Mouse (Mus musculus) fibroblast of lung, adult 2 months (primary cell): ENCODE results near the gene Pcsk5.

Source experiments
- DNase-seq: peaks from one replicate; pipeline ENCODE4 v3.0.0-alpha.2; 2011; ENCODE audit warnings: low read depth

Pcsk5 gene

DNA sequence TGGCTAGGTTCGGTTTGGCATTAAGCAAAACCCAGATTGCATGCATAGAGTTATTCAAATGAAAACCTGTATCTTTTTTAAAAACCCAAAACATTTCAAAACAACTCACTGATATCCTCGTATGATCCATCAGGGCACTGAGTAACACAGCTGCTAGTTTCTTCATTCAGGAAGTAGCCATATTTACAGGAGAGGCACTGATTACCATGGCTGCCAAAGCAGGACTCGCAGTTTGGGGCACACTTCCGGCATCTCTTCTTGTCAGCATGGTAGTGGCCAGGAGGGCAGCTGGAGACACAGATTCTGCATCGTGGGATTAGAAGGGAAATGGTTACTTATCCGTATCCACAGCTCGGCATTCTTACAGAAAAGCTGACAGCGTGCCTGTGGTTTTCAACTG, 265.1 kb downstream of the Pcsk5 start:
- DNase-seq, result no peak

DNA sequence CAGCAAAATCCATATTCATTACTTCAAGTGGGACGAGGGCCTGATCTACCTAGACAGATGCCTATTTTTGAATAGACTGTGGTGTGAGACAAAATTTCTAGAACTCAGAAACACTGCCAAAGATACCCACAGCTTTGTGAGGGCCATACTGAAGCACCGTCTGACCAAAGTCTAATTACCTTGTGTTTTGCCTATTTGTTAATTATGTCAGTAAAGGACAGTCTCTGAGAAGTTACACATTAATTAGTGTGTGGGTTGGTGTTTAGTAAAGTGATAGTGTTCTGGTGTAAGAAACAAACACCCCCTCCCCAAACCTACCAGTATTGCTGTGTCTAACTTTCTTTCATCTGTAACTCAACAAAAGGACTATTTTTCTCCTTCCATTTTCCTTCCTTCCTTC, 266.5 kb downstream of the Pcsk5 start:
- DNase-seq, result no peak

DNA sequence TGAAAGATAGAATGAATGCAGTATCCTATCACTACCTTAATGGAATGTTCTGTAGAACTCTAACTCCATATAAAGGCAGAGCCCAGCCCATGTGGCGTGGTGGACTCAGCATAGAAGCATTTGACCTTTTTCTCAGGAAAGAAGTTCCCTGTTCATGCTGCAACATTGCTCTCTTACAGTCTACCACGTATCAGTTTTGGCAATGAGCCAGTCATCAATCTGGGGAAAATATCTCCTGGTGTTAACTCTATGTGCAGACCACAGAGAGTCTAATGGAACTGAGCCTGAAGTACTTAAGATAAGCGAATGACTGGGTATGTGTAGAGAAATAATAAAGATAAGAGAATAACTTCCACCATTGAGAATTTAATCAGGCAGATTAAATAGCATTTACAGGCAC, 270.2 kb downstream of the Pcsk5 start:
- DNase-seq, result no peak

DNA sequence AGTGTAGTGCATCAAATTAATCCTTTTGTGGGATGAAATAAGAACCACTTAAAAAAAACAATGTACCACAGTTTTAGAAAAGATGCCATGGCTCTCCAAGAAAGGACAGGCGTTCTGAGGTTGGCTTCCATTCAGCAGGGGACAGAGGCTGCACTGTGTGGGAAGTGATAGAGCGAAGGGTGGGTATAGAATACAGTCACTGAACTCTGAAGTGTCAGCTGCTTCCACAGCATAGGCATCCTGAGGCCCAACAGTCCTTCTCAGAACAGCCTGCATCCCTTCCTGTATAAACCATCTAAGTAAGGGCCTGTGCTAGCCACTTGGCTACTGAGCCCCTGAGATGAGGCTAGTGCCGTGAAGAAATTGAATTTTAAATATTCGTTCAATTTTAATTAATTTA, 271.3 kb downstream of the Pcsk5 start:
- DNase-seq, result no peak

DNA sequence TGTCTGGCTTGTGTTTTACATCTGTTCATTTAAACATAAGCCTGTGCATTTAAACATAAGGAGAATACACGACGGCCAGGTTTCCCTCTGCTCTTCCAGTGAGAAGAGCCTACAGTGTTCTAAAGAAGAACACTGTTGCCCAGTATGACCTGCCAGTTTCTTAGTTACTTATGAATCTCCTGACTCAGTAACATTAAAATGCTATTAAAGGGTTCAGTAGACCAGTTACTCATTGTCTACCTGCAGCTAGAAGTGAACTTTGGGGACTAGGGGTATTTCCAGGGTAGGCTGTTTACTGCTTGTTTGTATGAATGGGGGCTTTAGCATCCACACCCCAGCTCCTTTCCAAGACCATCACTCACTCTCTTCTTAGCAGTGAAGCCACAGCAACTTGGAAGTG, 278.7 kb downstream of the Pcsk5 start:
- DNase-seq, result no peak

DNA sequence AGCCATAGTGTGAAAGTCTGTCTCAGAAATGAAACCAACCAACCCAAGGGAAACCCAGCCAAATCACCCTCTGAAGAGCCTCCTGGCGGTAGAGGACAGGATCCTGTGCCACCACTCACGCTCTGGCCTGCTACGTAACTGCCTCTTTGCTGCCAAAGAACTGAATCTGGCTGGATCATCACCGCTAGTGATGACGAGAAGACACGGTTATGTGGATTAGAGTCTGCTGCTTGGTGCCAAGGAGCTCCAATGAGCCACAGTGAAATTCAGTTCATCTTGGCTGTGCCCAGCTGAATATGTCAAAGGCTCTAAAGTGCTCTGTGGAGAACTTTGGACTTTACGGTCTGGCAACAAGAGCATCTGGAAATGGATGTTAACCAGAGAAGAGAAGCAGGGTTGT, 282.3 kb downstream of the Pcsk5 start:
- peak; percentile 9 for DNase-seq

DNA sequence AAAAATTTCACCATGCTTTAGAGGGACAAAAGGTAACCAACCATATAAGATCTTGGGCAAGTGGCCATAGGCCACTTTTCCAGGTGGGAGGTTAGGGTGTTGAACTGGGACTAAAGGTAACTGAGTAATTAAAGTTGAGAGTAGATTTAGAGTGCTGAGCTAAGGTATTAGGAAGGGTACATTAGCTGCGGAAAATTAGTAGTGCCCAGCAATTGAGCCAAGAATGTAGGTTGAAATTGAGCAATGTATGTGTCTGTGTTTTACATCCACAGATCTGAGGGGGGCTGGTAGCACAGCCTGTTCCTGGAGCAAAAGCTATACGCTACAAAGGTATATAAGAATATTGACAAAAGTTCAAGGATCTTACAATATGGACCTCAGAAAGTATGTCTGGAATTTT, 282.9 kb downstream of the Pcsk5 start:
- no peak for DNase-seq

DNA sequence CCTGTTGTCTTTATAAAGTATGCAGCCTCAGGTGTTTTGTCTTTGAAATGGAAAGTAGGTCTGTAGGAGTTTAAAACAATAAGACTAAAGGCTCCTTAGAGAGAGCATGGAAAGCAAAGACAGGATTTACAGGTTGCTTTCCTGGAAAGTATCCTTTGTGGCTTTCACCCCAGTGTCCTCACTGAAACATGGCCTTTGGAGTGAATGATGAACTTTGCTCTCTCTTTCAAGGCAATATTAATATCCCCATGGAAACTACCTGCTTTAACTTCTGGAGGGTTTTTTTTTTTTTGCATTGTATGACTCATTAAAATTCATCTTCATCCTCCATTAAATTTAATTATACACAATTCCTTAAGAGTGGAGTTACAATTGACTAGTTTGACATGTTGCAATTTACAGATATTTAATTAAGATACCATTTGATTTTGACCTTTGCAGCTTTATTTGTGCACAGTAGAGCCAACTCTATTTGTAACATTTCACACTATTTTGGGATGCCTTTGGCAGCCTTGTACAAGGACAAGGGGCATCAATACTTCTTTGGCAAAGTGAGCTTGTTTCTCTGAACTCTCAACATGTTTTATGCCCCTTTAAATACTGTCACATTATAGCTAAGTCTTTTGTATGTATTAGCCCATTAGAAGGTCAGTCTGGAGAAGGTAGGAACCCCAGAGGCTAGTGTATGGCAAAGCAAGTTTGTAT, 283.9 kb downstream of the Pcsk5 start:
- no peak for DNase-seq

DNA sequence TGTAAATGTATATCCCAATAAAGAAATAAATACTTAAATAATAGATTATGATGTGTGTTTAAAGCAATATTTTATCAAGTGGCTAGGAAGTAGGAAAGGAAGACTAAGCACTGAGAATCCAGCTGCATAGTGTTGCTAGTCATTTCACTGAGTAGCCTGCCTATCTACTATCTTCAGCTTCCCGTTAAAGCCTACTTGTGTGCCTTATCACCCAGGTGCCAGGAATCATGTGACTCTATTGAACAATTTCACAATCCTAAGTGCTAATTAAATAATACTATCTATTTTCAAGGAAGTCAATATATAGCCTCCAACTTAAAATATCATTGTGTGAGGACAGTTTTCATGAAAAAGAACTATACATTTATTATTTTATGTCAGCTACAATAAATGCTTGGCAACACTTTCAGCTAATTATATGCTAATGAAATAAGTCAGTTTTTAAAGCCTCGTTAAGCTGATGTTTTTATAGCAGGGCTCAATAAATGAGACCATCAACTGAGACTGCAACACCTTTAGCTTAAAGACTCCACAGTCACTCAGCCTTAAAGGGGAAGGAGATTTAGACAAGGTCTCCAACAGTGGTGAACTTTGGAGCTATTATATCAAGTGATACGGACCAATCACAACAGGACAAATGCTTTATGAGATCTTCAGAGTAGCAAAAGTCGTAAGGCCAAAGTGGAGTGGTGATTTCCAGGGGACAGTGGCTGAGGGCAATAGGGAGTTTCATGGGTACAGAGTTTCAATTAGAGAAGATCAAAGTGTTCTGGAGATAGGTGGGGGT, 308.5 kb downstream of the Pcsk5 start:
- no peak for DNase-seq

DNA sequence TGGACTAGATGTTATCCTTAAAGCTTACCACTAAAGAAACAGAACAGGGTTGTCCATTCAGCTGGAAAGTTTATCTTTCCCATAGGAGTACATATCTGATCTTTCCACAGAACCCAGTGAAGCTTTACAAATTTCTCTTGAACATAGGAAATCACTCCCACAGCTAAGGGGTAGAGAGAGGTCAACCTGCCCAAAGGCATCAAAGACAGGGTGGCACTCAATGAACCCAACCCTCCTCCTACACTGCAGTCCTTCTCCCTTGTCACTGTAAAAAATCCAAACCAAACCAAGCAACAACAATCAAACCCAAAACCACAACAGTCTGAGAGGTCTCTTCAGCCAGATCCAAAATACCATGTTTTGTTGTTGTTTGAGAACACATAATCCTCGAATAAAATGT, 311.9 kb downstream of the Pcsk5 start:
- no peak for DNase-seq

DNA sequence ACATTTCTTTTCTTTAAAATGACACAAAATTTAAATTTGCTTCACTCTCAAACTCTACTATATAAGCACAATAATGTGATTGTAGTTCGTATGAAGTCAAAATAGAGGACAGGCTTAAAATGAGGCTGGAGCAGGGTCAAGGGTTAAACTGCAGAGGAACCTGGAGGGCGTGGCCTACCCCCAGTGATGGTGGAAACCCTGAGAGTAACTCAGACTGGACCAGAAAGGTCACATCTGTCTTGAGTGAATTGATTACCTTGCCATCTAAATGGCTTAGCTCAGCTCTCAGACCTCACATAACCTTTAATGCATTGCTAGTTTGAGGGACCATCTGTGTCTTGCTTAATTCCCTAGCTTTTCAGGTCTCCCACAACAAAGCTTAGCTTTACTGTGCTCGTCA, 323.0 kb downstream of the Pcsk5 start:
- DNase-seq, result no peak

DNA sequence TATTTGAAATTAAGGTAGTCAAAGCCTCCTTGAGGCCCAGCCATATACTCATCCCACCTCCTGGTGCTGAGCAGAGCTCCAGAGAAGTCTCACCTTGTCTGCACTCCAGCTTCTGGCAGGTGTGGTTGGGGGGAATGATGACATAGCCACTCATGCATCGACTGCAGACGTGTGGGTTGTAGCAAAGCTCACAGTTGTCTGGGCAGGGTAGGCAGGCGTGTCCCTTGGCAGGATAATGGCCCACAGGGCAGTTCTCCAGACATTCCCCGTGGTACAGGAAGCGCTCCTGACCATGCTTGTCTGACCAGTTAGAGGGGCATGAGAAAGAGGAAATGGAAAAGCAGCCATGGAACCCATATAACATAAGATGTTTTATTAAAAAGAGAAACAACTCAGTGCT, 326.1 kb downstream of the Pcsk5 start:
- DNase-seq, result no peak

DNA sequence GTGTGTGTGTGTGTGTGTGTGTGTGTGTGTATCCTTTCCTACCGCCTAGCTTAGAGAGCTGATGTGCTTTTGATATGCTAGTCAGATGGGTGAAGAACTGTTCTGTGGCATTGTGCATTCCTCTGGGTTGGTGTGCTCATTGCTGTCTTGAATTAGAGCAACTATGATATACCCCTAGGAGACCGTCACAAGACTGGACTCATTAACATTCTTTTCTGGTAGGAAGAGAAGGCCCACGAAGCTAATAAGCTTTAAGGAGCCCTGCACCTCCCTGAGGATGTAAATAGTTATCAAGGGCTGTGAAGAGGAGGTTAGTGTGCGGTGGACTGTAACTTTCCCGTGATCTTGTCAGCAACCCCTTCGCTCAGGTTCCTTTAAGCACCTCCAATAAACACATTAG, 333.2 kb downstream of the Pcsk5 start:
- DNase-seq, result no peak

DNA sequence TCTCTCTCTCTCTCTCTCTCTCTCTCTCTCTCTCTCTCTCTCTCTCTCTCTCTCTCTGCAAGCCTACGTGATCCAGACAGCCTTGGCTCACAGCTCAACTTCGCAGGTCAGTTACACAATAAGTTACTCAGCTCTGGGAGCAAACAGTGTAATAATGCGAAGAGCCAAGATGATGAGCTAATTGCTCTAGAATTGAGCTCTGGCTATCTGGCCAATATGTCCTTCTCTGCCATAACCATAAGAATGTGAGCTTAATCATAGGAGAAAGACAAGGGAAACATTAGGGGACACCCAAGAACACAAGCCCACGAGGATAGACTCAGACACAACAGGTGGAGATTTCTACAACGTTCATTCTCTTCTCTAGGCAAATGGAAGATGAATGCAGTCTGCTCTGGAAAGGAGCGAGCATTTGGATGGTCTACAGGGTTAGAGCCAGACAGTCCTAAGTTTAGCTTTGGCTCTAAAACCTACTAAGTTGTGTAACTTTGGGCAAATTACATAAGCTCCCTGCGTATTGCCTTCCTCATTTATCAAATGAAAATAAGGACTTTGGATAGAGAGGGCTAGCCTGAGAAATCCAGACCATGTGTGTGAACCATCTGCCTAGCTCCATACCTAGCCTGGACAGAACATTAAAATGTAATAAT, 338.7 kb downstream of the Pcsk5 start:
- DNase-seq, result peak; percentile 49

DNA sequence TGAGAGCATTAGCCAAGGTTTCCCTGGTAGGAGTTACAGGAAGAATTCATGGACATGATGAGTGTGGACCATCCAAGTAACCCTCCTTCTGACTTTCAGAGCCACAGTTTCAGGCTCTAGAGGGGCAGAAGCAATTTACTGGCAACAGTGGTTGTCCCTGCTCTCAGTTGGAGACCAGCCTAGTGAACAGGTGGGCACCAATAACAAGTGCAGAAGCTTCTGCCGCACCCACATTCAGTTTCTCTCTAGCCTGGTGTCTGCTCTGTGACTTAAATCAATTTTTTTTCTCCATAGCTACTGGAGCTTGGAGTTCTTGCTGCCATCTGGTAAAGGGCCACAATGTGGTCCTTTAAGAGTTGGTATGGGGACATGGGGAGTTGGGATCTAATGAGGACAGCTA, 341.3 kb downstream of the Pcsk5 start:
- DNase-seq, result no peak

DNA sequence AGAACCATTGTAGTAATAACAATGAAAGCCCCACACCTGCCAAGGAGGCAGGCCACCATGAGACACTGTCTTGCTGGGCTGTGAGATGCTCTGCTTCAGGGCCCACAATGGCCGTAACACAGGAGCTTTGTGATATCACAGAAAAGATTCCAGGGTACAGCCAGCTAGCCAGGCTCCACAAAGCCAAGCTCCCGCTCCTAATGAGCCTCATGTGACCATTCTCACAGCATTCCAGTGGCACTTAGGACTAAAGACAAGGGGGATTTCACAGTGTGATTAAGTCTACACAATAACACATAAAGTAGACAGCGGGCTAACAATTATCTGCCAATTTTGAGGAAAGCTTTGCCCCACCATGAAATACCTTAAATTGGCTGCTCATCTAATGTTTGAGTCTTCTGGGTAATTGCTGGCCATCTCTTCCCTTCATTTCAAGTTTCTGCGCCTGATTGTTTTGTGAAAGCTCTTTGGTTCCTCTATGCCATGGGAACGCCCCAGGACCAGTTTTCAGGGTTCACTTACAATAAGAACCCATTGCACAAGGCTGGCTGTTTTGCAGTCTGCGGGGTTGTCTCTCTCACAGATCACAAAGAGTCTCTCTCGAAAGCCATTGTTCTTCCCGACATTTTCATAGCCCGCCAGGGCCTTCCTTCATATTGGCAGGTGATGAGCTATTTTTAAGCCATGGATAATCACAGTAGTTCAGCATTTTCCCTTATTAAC, 345.4 kb downstream of the Pcsk5 start:
- DNase-seq, result no peak

DNA sequence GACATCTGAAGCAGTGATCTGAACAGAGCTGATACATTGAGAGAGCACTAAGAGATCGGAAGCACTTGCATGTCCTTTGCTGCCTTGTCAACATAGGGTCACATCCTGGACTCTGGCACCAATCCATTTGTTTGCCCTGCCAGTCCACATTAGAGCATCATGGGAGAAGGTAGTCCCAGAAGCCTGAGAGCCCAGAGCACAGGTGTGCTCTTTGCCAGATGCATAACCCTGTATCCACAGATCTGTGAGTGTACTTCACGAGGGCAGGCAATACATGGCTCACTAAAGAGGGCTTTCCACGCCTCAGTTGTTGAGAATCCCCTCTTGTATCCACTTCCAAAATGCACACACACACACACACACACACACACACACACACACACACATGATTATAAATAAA, 346.1 kb downstream of the Pcsk5 start:
- DNase-seq, result no peak

DNA sequence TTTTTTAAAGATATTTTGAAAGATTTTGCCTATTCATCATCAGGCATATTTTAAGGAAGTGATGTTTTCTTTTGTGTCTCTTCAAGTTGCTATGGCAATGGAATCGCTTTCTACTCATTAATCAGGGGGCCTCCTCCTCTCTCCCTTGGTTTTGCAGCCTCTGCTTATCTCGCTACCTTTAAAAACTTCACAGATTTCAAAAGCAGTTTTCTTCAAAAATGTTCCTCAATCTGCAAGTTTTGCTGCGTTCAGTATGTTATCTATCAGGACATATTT, 347.6 kb downstream of the Pcsk5 start:
- no peak for DNase-seq

DNA sequence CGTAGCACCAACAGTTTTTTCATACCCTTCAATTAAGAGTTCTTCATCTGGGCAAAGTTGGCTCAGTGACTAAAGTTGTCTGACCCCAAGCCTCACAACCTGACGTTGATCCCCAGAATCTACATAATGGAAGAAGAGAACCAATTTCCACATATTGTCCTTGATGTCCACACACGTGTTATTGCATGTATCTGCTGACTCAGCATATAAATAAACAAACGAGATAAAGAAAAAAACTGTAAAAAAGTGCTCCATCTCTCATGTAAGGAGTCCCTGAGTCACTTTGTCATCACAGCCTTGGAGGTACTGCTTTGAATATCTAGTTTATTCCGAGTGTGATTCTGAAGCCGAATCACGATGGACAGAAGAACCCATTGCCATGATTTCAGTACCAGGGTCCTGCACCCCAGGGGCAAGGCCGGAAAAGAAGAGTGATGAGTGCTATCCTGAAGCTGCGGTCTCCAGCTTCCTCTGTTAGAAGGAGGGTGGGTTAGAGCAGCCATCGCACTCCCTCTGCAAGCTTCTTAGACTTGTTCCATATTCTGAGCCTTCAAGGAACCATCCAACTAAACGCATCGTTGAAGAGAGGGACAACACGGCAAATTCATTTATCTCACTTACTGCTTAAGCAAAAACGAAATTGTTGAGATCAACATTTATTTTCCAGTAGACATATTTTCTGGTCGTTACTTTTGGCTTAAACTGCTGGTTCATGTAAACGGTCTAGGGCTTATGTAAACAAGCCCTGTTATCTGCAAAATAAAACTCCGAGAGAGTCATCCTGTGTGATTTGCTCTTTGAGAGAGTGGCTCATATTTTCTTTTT, 348.2 kb downstream of the Pcsk5 start:
- no peak for DNase-seq

DNA sequence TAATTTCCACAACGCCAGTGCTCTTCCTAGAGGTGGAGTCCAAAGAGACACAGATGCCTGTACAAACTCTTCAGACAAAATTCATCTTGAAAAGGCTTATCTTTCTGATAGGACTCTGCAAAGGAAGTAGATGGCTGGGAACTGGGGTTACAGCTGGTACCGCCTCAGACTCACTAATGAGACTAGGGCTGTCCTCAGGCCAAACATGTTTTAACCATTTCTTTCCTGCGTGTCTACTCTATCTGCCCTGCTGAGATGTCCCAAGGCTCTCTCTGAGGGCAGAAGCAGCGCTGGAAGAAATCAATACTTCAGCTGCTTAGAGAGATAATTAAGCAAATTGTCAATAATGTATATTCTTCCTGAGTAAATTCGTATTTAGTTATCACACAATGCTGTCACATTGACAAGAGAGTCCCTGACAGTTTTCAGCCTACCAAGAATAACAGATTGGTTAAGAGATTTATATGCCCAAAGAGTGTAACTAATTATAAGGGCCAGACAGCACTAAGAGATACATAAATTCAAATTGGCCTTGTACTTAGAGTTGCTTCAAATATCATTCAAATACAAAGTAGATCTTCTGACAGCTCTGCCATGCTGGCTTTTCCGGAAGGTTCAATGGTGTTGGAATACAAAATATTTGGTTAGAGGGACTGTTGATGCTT, 355.2 kb downstream of the Pcsk5 start:
- no peak for DNase-seq

DNA sequence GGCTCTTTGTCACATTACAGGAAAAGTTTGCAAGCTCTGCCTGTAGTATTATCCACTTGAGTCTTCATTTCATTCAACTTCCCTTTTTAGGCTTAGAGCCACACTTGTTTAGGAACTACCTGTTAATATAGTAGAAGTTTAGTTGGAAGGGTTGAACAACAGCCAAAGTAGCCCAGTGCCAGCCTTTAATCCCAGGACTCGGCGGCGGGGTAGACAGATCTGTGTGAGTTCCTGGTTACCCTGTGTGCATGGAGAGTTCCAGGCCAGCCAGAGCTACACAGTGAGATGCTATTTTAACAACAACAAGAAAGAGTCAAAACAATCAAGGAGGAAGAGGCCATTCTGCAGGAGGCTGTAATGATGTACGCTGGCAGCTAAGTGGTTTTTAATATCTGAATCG, 358.0 kb downstream of the Pcsk5 start:
- no peak for DNase-seq

DNA sequence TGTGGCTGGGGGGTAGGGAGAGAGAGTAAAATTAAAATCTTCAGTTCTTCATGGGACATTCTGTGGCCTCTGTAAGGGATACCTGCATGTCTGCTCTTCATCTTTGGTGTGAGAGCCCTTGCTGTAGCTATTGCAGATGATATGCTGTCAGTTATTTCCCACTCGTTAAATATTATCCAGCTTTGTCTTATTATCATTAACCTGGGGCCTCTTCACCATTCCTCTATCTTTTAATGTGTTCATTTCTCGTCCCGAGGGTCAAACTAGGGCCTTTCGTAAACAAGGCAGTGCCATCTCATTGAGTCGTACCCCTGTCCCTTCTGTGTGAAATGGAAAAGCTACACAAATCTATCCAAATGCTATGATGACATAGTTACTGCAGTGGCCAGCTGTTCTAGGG, 361.4 kb downstream of the Pcsk5 start:
- DNase-seq, result no peak
